Mouse (Mus musculus): ENCODE measurements around the gene Fam124a. TPM values are rescaled to one million over a fixed set of nuclear protein-coding genes. Genes with fewer than 3 reads are reported as not detected.
"Not testable (repeated sequence)": the region's sequence is repeated elsewhere in the genome, so short reads cannot be mapped to it uniquely, and the experiment has no call there.

Fam124a gene
- polyA plus RNA-seq, 1 experiment: 0.06 TPM

GRCm38 (mm10) chr14:62639551-62639950 is 84.0 kb downstream of the Fam124a start:
- H3K4me3 ChIP-seq: no peak overlapping the region
- no peak overlapping the region for H3K4me2 ChIP-seq (ENCODE audit: low read depth)
- no peak for TF ChIP-seq SRF (IDR thresholded peaks at IDR 0.05; ENCODE audit: control insufficient read depth, insufficient read length, low read depth)
- no peak for TF ChIP-seq TCF12 (IDR thresholded peaks at IDR 0.05; ENCODE audit: insufficient read depth, poor library complexity, severe bottlenecking)
- no peak for TF ChIP-seq CEBPB (IDR thresholded peaks at IDR 0.05; ENCODE audit: insufficient read depth, poor library complexity, severe bottlenecking)
- H3ac ChIP-seq (ENCODE audit: control insufficient read depth, insufficient read length): no peak overlapping the region
- H3K79me2 ChIP-seq (ENCODE audit: control insufficient read depth, insufficient read depth): no peaks in the 10 kb centered on the region
- H3K36me3 ChIP-seq (ENCODE audit: control insufficient read depth, insufficient read depth): no peaks in the 10 kb centered on the region
- H3K27me3 ChIP-seq (ENCODE audit: control insufficient read depth, insufficient read depth, insufficient read length): no peaks in the 10 kb centered on the region

DNA sequence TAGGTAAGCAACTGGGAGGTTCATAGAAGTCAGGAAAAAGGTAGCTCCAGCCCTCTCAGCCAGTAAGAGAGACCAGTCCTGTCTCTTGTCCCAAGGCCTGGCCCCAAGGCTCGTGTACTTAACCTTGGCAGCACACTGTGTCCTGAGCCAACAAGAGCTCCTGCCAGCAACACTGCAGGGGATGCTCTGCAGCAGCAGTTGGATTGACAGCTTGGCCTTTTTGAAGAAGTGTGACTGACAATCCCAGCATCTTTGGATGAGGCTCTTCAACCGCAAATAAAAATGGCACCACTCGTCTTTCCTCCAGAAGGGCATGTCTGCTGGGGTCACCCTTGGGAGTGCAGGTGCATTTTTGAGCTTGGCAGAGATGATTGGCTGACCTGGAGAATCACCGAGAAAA is 84.9 kb downstream of the Fam124a start:
- TF ChIP-seq SRF (IDR thresholded peaks at IDR 0.05; ENCODE audit: control insufficient read depth, insufficient read length, low read depth): no peak
- TF ChIP-seq REST (IDR thresholded peaks at IDR 0.05; ENCODE audit: insufficient read depth, insufficient read length): no peak
- no peak for TF ChIP-seq CEBPB (IDR thresholded peaks at IDR 0.05; ENCODE audit: insufficient read depth, poor library complexity, severe bottlenecking)
- no peak overlapping the region for H3ac ChIP-seq (ENCODE audit: control insufficient read depth, insufficient read length)
- H3K27me3 ChIP-seq (ENCODE audit: control insufficient read depth, insufficient read depth, insufficient read length): no peaks in the 10 kb centered on the region
- no peak overlapping the region for H3K4me3 ChIP-seq
- H3K79me2 ChIP-seq (ENCODE audit: control insufficient read depth, insufficient read depth): no peaks in the 10 kb centered on the region
- H3K36me3 ChIP-seq (ENCODE audit: control insufficient read depth, insufficient read depth): no peaks in the 10 kb centered on the region
- H3K4me2 ChIP-seq (ENCODE audit: low read depth): no peak overlapping the region

GRCm38 (mm10) chr14:62642368-62642767 is 86.8 kb downstream of the Fam124a start:
- not testable (repeated sequence) for H3ac ChIP-seq (ENCODE audit: control insufficient read depth, insufficient read length); H3K27me3 ChIP-seq (ENCODE audit: control insufficient read depth, insufficient read depth, insufficient read length); H3K36me3 ChIP-seq (ENCODE audit: control insufficient read depth, insufficient read depth); H3K4me3 ChIP-seq; H3K4me2 ChIP-seq (ENCODE audit: low read depth); H3K79me2 ChIP-seq (ENCODE audit: control insufficient read depth, insufficient read depth)

GRCm38 (mm10) chr14:62648405-62648804 is 92.9 kb downstream of the Fam124a start:
- H3ac ChIP-seq (ENCODE audit: control insufficient read depth, insufficient read length): no peak overlapping the region
- H3K4me3 ChIP-seq: no peak overlapping the region
- no peak overlapping the region for H3K4me2 ChIP-seq (ENCODE audit: low read depth)
- H3K79me2 ChIP-seq (ENCODE audit: control insufficient read depth, insufficient read depth): no peaks in the 10 kb centered on the region
- no peaks in the 10 kb centered on the region for H3K36me3 ChIP-seq (ENCODE audit: control insufficient read depth, insufficient read depth)
- H3K27me3 ChIP-seq (ENCODE audit: control insufficient read depth, insufficient read depth, insufficient read length): no peaks in the 10 kb centered on the region
- no peak for TF ChIP-seq TCF12 (IDR thresholded peaks at IDR 0.05; ENCODE audit: insufficient read depth, poor library complexity, severe bottlenecking)
- TF ChIP-seq TCF3 (IDR thresholded peaks at IDR 0.05; ENCODE audit: insufficient read length, low read depth): no peak
- no peak for TF ChIP-seq MAX (IDR thresholded peaks at IDR 0.05; ENCODE audit: low read depth)
- no peak for TF ChIP-seq MYOG (IDR thresholded peaks at IDR 0.05; ENCODE audit: control insufficient read depth in 1 of 3, insufficient read depth in 1 of 3, insufficient read length in 2 of 3, low read depth in 2 of 3)
- TF ChIP-seq MYOD1 (IDR thresholded peaks at IDR 0.05; ENCODE audit: control insufficient read depth in 1 of 3, insufficient read length in 2 of 3, low read depth in 2 of 3): no peak
- no peak for TF ChIP-seq SRF (IDR thresholded peaks at IDR 0.05; ENCODE audit: control insufficient read depth, insufficient read length, low read depth)
- no peak for TF ChIP-seq REST (IDR thresholded peaks at IDR 0.05; ENCODE audit: insufficient read depth, insufficient read length)
- TF ChIP-seq POLR2A (IDR thresholded peaks at IDR 0.05; ENCODE audit: insufficient read length, low read depth): no peak

GRCm38 (mm10) chr14:62650376-62650775 is 94.8 kb downstream of the Fam124a start:
- no peaks in the 10 kb centered on the region for H3K79me2 ChIP-seq (ENCODE audit: control insufficient read depth, insufficient read depth)
- no peaks in the 10 kb centered on the region for H3K36me3 ChIP-seq (ENCODE audit: control insufficient read depth, insufficient read depth)
- H3K4me3 ChIP-seq: no peak overlapping the region
- TF ChIP-seq REST (IDR thresholded peaks at IDR 0.05; ENCODE audit: insufficient read depth, insufficient read length) (no peak), MYOD1 (IDR thresholded peaks at IDR 0.05; ENCODE audit: control insufficient read depth in 1 of 3, insufficient read length in 2 of 3, low read depth in 2 of 3) (no peak), MYOG (IDR thresholded peaks at IDR 0.05; ENCODE audit: control insufficient read depth in 1 of 3, insufficient read depth in 1 of 3, insufficient read length in 2 of 3, low read depth in 2 of 3) (no peak), POLR2AphosphoS2 (IDR thresholded peaks at IDR 0.05; ENCODE audit: insufficient read length, low read depth) (no peak), USF1 (IDR thresholded peaks at IDR 0.05; ENCODE audit: low read depth) (no peak), E2F4 (IDR thresholded peaks at IDR 0.05; ENCODE audit: insufficient read depth) (no peak), POLR2A (IDR thresholded peaks at IDR 0.05; ENCODE audit: insufficient read length, low read depth) (no peak), CEBPB (IDR thresholded peaks at IDR 0.05; ENCODE audit: insufficient read depth, poor library complexity, severe bottlenecking) (no peak), TCF12 (IDR thresholded peaks at IDR 0.05; ENCODE audit: insufficient read depth, poor library complexity, severe bottlenecking) (no peak), MAX (IDR thresholded peaks at IDR 0.05; ENCODE audit: low read depth) (no peak), SRF (IDR thresholded peaks at IDR 0.05; ENCODE audit: control insufficient read depth, insufficient read length, low read depth) (no peak), TCF3 (IDR thresholded peaks at IDR 0.05; ENCODE audit: insufficient read length, low read depth) (no peak)
- H3ac ChIP-seq (ENCODE audit: control insufficient read depth, insufficient read length): no peak overlapping the region
- H3K4me2 ChIP-seq (ENCODE audit: low read depth): no peak overlapping the region
- H3K27me3 ChIP-seq (ENCODE audit: control insufficient read depth, insufficient read depth, insufficient read length): no peaks in the 10 kb centered on the region

GRCm38 (mm10) chr14:62651771-62652170 is 96.2 kb downstream of the Fam124a start:
- Histone ChIP-seq H3K4me3 (no peak overlapping the region), H3K27me3 (ENCODE audit: control insufficient read depth, insufficient read depth, insufficient read length) (no peaks in the 10 kb centered on the region), H3K79me2 (ENCODE audit: control insufficient read depth, insufficient read depth) (no peaks in the 10 kb centered on the region), H3K4me2 (ENCODE audit: low read depth) (no peak overlapping the region), H3K36me3 (ENCODE audit: control insufficient read depth, insufficient read depth) (no peaks in the 10 kb centered on the region), H3ac (ENCODE audit: control insufficient read depth, insufficient read length) (no peak overlapping the region)
- TF ChIP-seq POLR2A (IDR thresholded peaks at IDR 0.05; ENCODE audit: insufficient read length, low read depth): no peak
- no peak for TF ChIP-seq E2F4 (IDR thresholded peaks at IDR 0.05; ENCODE audit: insufficient read depth)
- no peak for TF ChIP-seq MAX (IDR thresholded peaks at IDR 0.05; ENCODE audit: low read depth)
- TF ChIP-seq TCF12 (IDR thresholded peaks at IDR 0.05; ENCODE audit: insufficient read depth, poor library complexity, severe bottlenecking): no peak
- no peak for TF ChIP-seq MYOG (IDR thresholded peaks at IDR 0.05; ENCODE audit: control insufficient read depth in 1 of 3, insufficient read depth in 1 of 3, insufficient read length in 2 of 3, low read depth in 2 of 3)
- no peak for TF ChIP-seq USF1 (IDR thresholded peaks at IDR 0.05; ENCODE audit: low read depth)
- TF ChIP-seq MYOD1 (IDR thresholded peaks at IDR 0.05; ENCODE audit: control insufficient read depth in 1 of 3, insufficient read length in 2 of 3, low read depth in 2 of 3): no peak
- TF ChIP-seq POLR2AphosphoS2 (IDR thresholded peaks at IDR 0.05; ENCODE audit: insufficient read length, low read depth): no peak
- TF ChIP-seq TCF3 (IDR thresholded peaks at IDR 0.05; ENCODE audit: insufficient read length, low read depth): no peak
- no peak for TF ChIP-seq REST (IDR thresholded peaks at IDR 0.05; ENCODE audit: insufficient read depth, insufficient read length)
- TF ChIP-seq SRF (IDR thresholded peaks at IDR 0.05; ENCODE audit: control insufficient read depth, insufficient read length, low read depth): no peak
- TF ChIP-seq CEBPB (IDR thresholded peaks at IDR 0.05; ENCODE audit: insufficient read depth, poor library complexity, severe bottlenecking): no peak
